In genomic region chr10:23120437-23120836, GRCm38 (mm10) we compare ENCODE assay signal across 29 mouse cellular contexts.
"Had no signal": no experiment of that assay in that cellular context is flagged by ENCODE, and none has a peak within 500 bp of the region (broad histone marks: within the 10 kb centered on the region; RNA-seq: fewer than 3 reads in every experiment).

No protein-coding gene starts in this region.

- H3K4me1 ChIP-seq: heart, embryonic 12.5 days; hindbrain, embryonic 10.5 days; hindbrain, embryonic 12.5 days; intestine, embryonic 15.5 days; kidney, embryonic 15.5 days; liver, embryonic 13.5 days had no signal

- H3K9me3 ChIP-seq: heart, embryonic 12.5 days; hindbrain, embryonic 10.5 days; hindbrain, embryonic 12.5 days; intestine, embryonic 15.5 days; kidney, embryonic 15.5 days; limb, embryonic 12.5 days; liver, embryonic 13.5 days; liver, embryonic 15.5 days had no signal

- H3K27me3 ChIP-seq: heart, embryonic 12.5 days; hindbrain, embryonic 12.5 days; intestine, embryonic 15.5 days; kidney, embryonic 15.5 days; limb, embryonic 12.5 days; liver, embryonic 13.5 days; liver, embryonic 15.5 days had no signal

- DNase-seq: gastrocnemius, adult 2 months; gastrocnemius, postnatal 10 days; gastrocnemius, postnatal 25 days; heart, adult 2 months; heart, postnatal 10 days; heart, postnatal 4 days; kidney, adult 2 months; kidney, adult 9 months; kidney, postnatal 14 days; kidney, postnatal 36 days; layer of hippocampus, adult 9-11 months; layer of hippocampus, postnatal 36 days; liver; liver, embryonic 13.5 days; liver, postnatal 0 days had no signal

- ATAC-seq: hindbrain, embryonic 16.5 days; inflammation-experienced regulatory T-cells, adult 6 months; intestine, embryonic 15.5 days; intestine, postnatal 0 days; liver, postnatal 0 days had no signal

- H3K4me3 ChIP-seq: gastrocnemius, adult 2 months; heart, adult 2 months; heart, embryonic 12.5 days; hindbrain, embryonic 10.5 days; hindbrain, embryonic 12.5 days; intestine, embryonic 15.5 days; kidney, embryonic 15.5 days; left cerebral cortex, adult 2 months; limb, embryonic 12.5 days; liver, embryonic 13.5 days; liver, embryonic 15.5 days had no signal

- H3K9ac ChIP-seq: heart, embryonic 12.5 days; hindbrain, embryonic 12.5 days; hindbrain, embryonic 14.5 days; intestine, embryonic 15.5 days; kidney, embryonic 15.5 days; limb, embryonic 12.5 days; liver, embryonic 13.5 days; liver, embryonic 15.5 days; liver, postnatal 0 days had no signal

- H3K4me2 ChIP-seq: heart, embryonic 12.5 days; hindbrain, embryonic 12.5 days; hindbrain, embryonic 14.5 days; intestine, embryonic 15.5 days; kidney, embryonic 15.5 days; limb, embryonic 12.5 days; liver, embryonic 11.5 days; liver, embryonic 13.5 days; liver, embryonic 15.5 days had no signal

- H3K27ac ChIP-seq: gastrocnemius, adult 2 months; heart, adult 2 months; hindbrain, embryonic 10.5 days; hindbrain, embryonic 12.5 days; hindbrain, embryonic 14.5 days; intestine, embryonic 15.5 days; kidney, embryonic 15.5 days; kidney, postnatal 0 days; left cerebral cortex, adult 2 months; limb, embryonic 12.5 days; liver, embryonic 13.5 days; liver, embryonic 15.5 days had no signal

- H3K36me3 ChIP-seq: heart, embryonic 12.5 days; hindbrain, embryonic 10.5 days; hindbrain, embryonic 12.5 days; intestine, embryonic 15.5 days; kidney, embryonic 15.5 days; limb, embryonic 12.5 days; liver, embryonic 13.5 days; liver, embryonic 15.5 days had no signal
